Comparison of ENCODE assay signal across 9 mouse cellular contexts in genomic region chr11:75938379-75938906, GRCm38 (mm10). TPM values are rescaled to one million over a fixed set of nuclear protein-coding genes. Genes with fewer than 3 reads are reported as not detected.
DNase-seq lines count a peak whose midpoint lies in the region; ATAC-seq and TF ChIP-seq lines count a peak whose summit lies in the region.
"Had no signal": no experiment of that assay in that cellular context is flagged by ENCODE, and none has a peak within 500 bp of the region (broad histone marks: within the 10 kb centered on the region; RNA-seq: fewer than 3 reads in every experiment).

Rph3al (minus strand) TSS chr11:75938429.

- peak within 1 kb of the TSS; percentile 44 for H3K4me2 ChIP-seq in embryonic facial prominence, embryonic 14.5 days (ENCODE audit: low read depth, low read length)
- H3K4me2 ChIP-seq in hindbrain, postnatal 0 days (ENCODE audit: low read depth, low read length) = 0 out of 2 replicates have a peak within 1 kb of the TSS, but pooled peaks have one; percentile 11
- H3K4me2 ChIP-seq in lung, embryonic 14.5 days = peak within 1 kb of the TSS; percentile 46

- WGBS in embryonic facial prominence, embryonic 14.5 days = 47% methylated on average over 6 of the region's 6 CpGs
- 59% methylated on average over 6 of the region's 6 CpGs for WGBS in hindbrain, postnatal 0 days
- 46% methylated on average over 6 of the region's 6 CpGs for WGBS in lung, embryonic 14.5 days

- H3K9ac ChIP-seq in embryonic facial prominence, embryonic 14.5 days (ENCODE audit: low read depth, low read length) = peak within 1 kb of the TSS; percentile 46
- H3K9ac ChIP-seq in hindbrain, postnatal 0 days (replicated peaks; ENCODE audit: low read length) = no peak within 1 kb of the TSS
- peak within 1 kb of the TSS; percentile 7; the same call in 1 of the 2 replicates for H3K9ac ChIP-seq in lung, embryonic 14.5 days

- no peak for DNase-seq in adrenal gland, adult 8-10 months
- no peak for DNase-seq in embryonic facial prominence, embryonic 14.5 days (ENCODE audit: low spot score)
- no peak for DNase-seq in hindbrain, postnatal 0 days (ENCODE audit: low spot score)
- DNase-seq in lung, embryonic 14.5 days = peak; percentile 15
- DNase-seq in left cerebral cortex, adult 11 months (ENCODE audit: low spot score) = no peak
- no peak for DNase-seq in cerebellum, adult 9-11 months
- DNase-seq in left cerebral cortex, adult 8-10 months (ENCODE audit: low spot score in 2 of 2) = no peak

- peaks cover 38% of the 10 kb centered on the region for H3K4me1 ChIP-seq in embryonic facial prominence, embryonic 14.5 days (ENCODE audit: control insufficient read depth, insufficient read depth, low read length)
- no peaks in the 10 kb centered on the region; the same call in 1 of the 2 replicates for H3K4me1 ChIP-seq in hindbrain, postnatal 0 days (ENCODE audit: insufficient read depth, low read length)
- peaks cover 25% of the 10 kb centered on the region for H3K4me1 ChIP-seq in lung, embryonic 14.5 days (ENCODE audit: insufficient read depth)

- ATAC-seq in embryonic facial prominence, embryonic 14.5 days (ENCODE audit: low read depth) = no peak
- no peak for ATAC-seq in hindbrain, postnatal 0 days
- ATAC-seq in lung, embryonic 14.5 days (ENCODE audit: insufficient read depth) = no peak
- ATAC-seq in megakaryocyte, adult 5-6 weeks (ENCODE audit: poor library complexity, severe bottlenecking) = no peak

- no peak within 1 kb of the TSS for H3K4me3 ChIP-seq in embryonic facial prominence, embryonic 14.5 days (ENCODE audit: low read depth, low read length)
- H3K4me3 ChIP-seq in hindbrain, postnatal 0 days (ENCODE audit: low read length) = no peak within 1 kb of the TSS
- no peak within 1 kb of the TSS; the same call in 1 of the 2 replicates for H3K4me3 ChIP-seq in lung, embryonic 14.5 days (ENCODE audit: low read depth, low read length)

- peak within 1 kb of the TSS; percentile 68 for H3K27ac ChIP-seq in embryonic facial prominence, embryonic 14.5 days (replicated peaks; ENCODE audit: low read depth, low read length)
- peak within 1 kb of the TSS; percentile 27; the same call in 1 of the 2 replicates for H3K27ac ChIP-seq in hindbrain, postnatal 0 days
- peak within 1 kb of the TSS; percentile 38 for H3K27ac ChIP-seq in lung, embryonic 14.5 days (ENCODE audit: low read depth)
- H3K27ac ChIP-seq: macrophage had no signal

- no peak for TF ChIP-seq CTCF in hindbrain, postnatal 0 days (IDR thresholded peaks at IDR 0.05; ENCODE audit: low read depth)
- TF ChIP-seq CTCF in lung, embryonic 14.5 days (IDR thresholded peaks at IDR 0.05; ENCODE audit: low read depth) = no peak

- H3K36me3 ChIP-seq in embryonic facial prominence, embryonic 14.5 days (ENCODE audit: control insufficient read depth, insufficient read depth, low read length) = no peaks in the 10 kb centered on the region
- H3K36me3 ChIP-seq in hindbrain, postnatal 0 days (ENCODE audit: insufficient read depth, low read length) = no peaks in the 10 kb centered on the region
- H3K36me3 ChIP-seq in lung, embryonic 14.5 days (ENCODE audit: insufficient read depth) = no peaks in the 10 kb centered on the region

- no peaks in the 10 kb centered on the region for H3K27me3 ChIP-seq in embryonic facial prominence, embryonic 14.5 days (replicated peaks; ENCODE audit: control insufficient read depth, insufficient read depth, low read length)
- H3K27me3 ChIP-seq in hindbrain, postnatal 0 days (ENCODE audit: insufficient read depth, low read length) = no peaks in the 10 kb centered on the region
- H3K27me3 ChIP-seq in lung, embryonic 14.5 days (ENCODE audit: insufficient read depth, low read length) = no peaks in the 10 kb centered on the region

- peaks cover 7% of the 10 kb centered on the region; the same call in 1 of the 2 replicates for H3K9me3 ChIP-seq in embryonic facial prominence, embryonic 14.5 days (ENCODE audit: control insufficient read depth, low read length)
- no peaks in the 10 kb centered on the region for H3K9me3 ChIP-seq in hindbrain, postnatal 0 days (ENCODE audit: low read length)
- no peaks in the 10 kb centered on the region for H3K9me3 ChIP-seq in lung, embryonic 14.5 days (ENCODE audit: low read depth, low read length)

RNA-seq across cellular contexts. Expression of gene Rph3al, which starts in this region (rescaled TPM):
- total RNA-seq in adrenal gland, adult 8-10 months (2022) = 10 to 100 TPM; 19.9 to 31.2 (median 21.9) TPM
- polyA plus RNA-seq in embryonic facial prominence, embryonic 14.5 days (2014; fragmentation: Nextera tagmentation; extraction: Ambion mirVana) = 3.0 TPM in 2 replicates
- 2.0 and 3.1 TPM in 2 replicates for total RNA-seq in hindbrain, postnatal 0 days (2014; rRNA removed)
- polyA plus RNA-seq in hindbrain, postnatal 0 days (2015; fragmentation: Nextera tagmentation; extraction: Ambion mirVana) = 2.5 and 3.3 TPM in 2 replicates
- 5.3 and 6.7 TPM in 2 replicates for polyA plus RNA-seq in lung, embryonic 14.5 days (2014; fragmentation: Nextera tagmentation; extraction: Ambion mirVana)
- total RNA-seq in megakaryocyte, adult 5-6 weeks (2015) = 0.49 and 0.84 TPM in 2 replicates
- total RNA-seq in megakaryocyte, adult 5-6 weeks (2017) = 1.3 TPM in 1 of 2 replicates, not detected in the other
- total RNA-seq in left cerebral cortex, adult 8-10 months (2022) = 1 to 10 TPM; 2.5 to 3.7 (median 3.5) TPM
- polyA plus RNA-seq: macrophage had no signal
